Mouse (Mus musculus): ENCODE data around the gene Nlrp2.

The Nlrp2 gene

GRCm38 (mm10) chr7:5350935-5351334 lies at the start of gene Nlrp2:
TSS of gene Nlrp2 (minus strand) at chr7:5351035.
- no peak for DNase-seq (ENCODE audit: low spot score in 2 of 2)

- no peak for DNase-seq (ENCODE audit: low spot score in 2 of 2)
Observed at GRCm38 (mm10) chr7:5366724-5367123, 15.9 kb upstream of the Nlrp2 start.

- DNase-seq (ENCODE audit: low spot score in 2 of 2), result no peak
Observed at GRCm38 (mm10) chr7:5363599-5363998, 12.8 kb upstream of the Nlrp2 start.

GRCm38 (mm10) chr7:5350237-5350636 lies 598 bp downstream of the Nlrp2 start, which contains the start of gene Gm5065:
TSS of gene Gm5065 (plus strand) at chr7:5350537.
- no peak for DNase-seq (ENCODE audit: low spot score in 2 of 2)

- no peak for DNase-seq (ENCODE audit: low spot score in 2 of 2)
Observed at GRCm38 (mm10) chr7:5327511-5327910, 23.3 kb downstream of the Nlrp2 start.

GRCm38 (mm10) chr7:5288281-5288680 lies 62.6 kb downstream of the Nlrp2 start:
- no peak for DNase-seq (ENCODE audit: low spot score in 2 of 2)

- DNase-seq (ENCODE audit: low spot score in 2 of 2), result no peak
Observed at GRCm38 (mm10) chr7:5263051-5263450, 87.8 kb downstream of the Nlrp2 start.

All from frontal cortex, postnatal 10 days (tissue).